Mouse (Mus musculus): Measurements from ENCODE around the gene Ccr3. TPM values are rescaled to one million over a fixed set of nuclear protein-coding genes. Genes with fewer than 3 reads are reported as not detected.
"Not testable (repeated sequence)": the region's sequence is repeated elsewhere in the genome, so short reads cannot be mapped to it uniquely, and the experiment has no call there.

The Ccr3 gene
- 1 to 10 TPM; 2.2 to 3.2 TPM for polyA plus RNA-seq (2017; shearing (Covaris generic))

DNA sequence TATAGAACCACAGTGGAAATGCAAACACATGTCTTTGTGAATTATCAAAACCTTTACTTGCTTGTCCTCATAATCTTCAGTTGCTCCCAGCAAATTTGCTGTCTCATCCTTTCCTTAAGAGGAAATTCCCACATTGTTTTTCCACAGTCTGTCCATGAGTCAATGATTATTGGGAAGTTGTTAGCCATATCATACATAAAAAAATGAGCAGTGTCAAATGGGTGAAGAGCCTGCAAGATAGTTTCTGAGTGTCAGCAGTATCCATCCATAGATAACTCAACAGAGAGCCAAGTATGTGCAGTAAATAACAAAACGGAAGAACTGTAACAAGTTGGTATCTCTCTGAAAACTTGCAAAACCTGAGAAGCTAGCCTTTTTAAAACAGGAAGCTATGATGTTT lies at the start of gene Ccr3:
TSS of gene Ccr3 (plus strand) at position 301 of the 400 bp plus-strand sequence.
- ATAC-seq: no peak

DNA sequence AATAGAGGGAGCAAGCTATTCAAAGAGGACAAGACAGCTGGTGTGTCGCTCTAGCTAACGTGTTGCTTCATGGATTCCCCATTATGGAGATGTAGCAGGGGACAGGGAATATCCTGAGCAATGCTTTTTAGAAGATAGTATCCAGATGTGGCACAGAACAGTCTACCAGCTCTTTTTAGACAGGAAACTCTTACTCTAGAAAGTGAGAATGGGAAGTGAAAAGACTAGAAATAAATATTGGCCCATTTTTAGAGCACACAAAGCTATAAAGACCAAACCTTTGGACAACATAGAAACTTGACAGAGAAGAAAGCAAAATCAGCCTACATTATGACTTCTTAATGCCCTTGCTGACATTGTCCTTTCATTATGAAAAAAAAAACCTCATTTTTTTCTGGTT lies 46.1 kb upstream of the Ccr3 start:
- no peak for ATAC-seq

DNA sequence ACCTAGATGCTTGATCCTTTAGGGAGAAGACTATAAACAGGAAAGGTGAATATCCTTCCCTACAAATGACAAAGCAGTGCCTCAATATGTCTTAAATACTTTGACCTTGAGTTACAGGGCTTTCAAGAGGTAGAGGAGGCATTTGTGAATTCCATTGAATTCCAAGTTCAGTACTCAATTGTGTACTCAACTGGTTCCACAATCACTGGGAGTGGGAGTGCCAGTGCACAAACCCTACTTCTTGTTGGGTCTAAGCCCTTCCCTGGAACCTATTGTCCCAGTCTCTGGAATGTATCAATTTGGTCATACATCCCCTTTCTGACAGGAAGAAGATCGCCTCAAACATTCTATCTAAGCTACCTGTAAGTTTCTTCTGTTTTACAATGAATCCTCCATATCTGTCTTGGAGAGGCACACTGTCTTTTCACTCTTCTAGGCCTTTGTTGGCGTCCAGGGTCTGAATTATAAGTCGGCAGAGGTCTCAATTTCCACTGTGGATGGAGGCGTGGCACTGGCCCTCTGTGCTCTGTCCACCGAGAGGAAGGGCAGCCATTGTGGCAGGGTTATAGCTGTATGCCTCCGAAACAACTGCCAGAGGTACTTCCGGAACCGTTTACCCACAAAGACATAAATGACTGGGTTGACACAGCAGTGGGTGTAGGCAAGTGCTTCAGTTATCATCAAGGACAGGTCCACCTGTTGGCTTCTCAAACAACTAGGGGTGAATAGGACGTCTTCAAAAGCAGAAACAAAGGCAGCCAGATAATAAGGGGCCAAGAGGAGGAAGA lies 44.7 kb upstream of the Ccr3 start:
- ATAC-seq: no peak

DNA sequence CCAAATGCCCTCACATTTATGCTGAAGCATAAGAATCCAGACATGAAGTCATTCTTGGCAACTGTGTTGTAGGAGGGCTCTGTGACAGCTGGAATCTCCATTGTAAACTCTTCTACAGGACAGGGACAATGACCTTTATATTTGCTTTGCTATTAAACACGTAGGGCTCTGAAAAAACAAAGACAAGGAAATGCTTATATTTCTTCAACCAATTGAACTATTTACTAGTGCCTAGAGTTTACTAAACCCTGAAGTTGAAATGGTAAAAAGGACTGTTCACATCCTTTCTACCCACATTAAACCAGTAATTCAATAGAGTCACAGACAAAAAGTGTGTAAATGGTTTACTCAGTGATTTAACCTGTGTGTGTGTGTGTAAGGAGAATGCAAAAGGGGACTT lies 43.5 kb upstream of the Ccr3 start, which contains the start of gene Ccr1l1:
TSS of gene Ccr1l1 (minus strand) at position 101 of the 400 bp plus-strand sequence.
- ATAC-seq: no peak

DNA sequence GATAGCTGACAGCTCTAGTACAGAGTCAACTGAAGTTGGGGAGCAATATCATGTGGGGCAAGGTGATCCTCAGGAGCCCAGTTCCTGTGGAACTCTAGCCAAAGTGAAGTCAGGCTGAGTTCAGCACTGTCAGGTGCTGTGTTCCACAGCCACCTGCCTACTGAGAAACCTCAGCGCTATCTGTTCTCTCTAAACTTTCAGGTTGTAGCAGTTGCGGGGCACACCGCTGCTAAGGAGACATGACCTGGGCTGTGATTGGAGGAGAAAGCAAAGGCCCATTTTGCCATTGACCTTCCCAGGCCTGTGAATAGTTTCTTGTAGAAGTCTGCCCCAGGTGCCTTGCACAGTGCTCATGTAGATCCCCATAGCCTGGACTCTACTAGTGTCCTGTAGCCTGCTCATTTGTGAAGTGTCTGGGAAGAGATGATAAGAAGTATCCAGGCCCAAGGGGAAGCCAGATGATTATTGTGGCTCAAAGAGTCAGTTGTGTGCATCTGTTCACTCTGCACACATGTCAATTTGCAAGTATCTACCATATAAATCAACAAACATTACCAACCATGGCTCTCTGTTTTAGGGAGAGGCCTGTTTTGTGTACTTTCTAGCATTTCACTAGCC lies 40.8 kb upstream of the Ccr3 start:
- ATAC-seq: not testable (repeated sequence)

DNA sequence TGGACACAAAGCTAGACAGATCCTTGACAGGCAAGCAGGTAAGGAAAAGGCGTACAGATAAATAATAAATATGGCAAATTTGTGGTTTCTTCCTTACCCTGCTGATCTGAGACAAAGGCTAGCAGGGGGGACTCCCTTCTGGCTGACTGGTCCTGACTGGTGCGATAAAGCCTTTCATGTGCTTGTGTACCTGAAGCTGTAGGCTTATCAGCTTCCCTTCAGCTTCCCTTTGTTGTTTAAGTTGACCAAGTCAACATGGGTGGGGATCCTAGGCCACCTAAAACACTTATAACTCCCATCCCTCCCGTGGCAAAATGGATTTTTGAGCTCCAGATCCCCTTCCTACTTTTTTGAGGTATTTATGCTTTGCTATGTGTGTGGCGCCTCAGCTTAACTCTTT lies 39.9 kb upstream of the Ccr3 start:
- ATAC-seq: no peak

DNA sequence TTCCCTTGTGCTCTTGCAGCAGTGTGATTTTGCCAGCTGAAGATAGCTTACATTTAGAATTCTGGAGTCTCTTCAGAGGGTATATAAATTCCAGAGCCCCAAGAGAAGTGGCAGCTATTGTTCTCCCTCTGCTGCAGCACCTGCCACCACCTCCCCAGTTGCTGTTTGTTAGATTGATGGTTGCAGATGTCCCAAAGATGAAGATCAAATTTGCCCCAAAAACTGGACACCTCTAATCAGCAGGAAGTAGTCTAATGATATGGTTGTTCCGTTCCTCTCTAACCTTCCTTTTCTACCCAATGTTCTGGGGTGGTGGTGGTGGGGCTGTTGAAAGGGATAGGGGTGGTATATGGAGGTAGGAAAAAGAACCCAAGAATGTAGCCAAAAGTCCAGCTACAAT lies 39.1 kb upstream of the Ccr3 start:
- ATAC-seq: no peak

DNA sequence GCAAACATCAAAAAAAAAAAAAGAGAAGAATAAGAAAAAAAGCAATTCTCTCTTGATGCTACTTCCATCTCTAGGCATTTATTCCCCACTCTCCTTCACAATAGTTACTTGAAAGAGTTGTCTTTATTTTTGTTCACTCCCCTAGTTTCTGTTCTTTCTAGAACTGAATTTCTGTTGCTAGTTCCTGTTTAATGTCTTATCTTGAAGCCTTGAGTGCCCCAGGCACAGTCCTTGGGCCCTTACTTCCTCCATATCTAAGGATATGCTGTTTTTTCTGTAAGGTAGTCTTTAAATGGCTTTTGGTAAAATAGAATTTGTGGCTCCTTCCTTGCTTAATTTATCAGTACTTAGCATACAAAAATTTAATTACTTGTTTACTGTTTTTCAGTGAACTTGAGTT lies 36.8 kb upstream of the Ccr3 start:
- ATAC-seq: no peak

DNA sequence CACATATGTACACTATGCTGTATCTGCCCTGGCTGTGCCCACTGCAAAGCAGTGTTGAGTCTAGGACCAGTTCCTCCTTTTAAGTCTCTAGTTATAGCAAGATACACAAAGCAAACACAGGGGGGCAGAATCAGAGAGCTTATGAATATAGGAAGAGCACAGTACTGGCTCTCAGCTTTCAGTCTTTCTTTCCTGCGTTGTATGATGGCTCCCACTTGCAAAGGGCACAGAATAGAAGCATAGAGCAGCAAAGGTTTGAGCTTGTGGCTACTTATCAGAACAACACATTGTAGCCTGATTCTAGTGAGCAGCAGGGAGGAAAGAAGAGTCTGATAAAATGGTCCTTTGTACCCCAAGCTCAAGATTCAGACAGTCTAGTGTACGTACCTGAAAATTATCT lies 35.6 kb upstream of the Ccr3 start:
- ATAC-seq: peak; percentile 83

DNA sequence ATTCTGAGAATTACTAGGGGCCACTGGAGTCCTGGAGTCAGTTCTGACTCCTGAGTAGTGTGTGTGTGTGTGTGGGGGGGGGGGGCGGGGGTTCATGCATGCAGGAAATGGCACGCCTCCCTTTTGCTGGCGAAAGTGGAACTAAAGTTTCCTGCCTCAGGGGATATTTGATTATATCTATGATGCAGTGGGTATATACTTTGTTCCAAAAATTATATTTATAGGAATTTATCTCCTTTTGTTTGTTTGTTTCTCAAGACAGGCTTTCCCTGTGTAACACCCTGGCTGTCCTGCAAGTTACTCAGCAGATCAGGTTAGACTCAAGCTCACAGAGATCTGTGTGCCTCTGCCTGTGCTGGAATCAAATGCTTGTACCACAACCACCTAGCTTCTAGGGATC lies 32.1 kb upstream of the Ccr3 start:
- peak; percentile 84 for ATAC-seq

DNA sequence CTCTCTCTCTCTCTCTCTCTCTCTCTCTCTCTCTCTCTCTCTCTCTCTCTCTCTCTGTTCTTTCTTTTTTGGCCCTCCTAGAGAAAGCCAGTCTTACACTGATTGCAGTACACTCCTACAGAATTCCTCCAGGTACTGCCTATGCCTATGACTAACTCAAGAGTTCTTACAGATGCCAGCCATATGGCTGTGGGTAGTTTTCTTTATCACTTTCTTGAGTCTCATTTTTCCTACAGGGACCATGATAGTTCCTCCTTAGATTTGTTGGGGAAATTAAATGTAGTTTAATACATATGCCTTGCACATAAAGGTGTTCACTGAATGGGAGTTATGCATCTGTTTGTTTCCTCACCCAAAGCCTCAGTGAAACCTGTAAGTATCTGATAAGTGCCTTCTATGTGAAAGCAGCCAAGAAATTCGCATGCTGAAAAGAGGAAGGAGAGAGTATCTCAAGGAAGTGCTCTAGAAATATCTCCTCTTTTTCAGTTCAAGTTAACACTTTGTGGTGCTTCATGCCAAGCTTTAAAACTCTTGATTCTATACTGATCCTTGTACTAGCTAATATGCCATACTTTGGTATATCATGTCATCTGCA lies 30.4 kb upstream of the Ccr3 start:
- no peak for ATAC-seq

DNA sequence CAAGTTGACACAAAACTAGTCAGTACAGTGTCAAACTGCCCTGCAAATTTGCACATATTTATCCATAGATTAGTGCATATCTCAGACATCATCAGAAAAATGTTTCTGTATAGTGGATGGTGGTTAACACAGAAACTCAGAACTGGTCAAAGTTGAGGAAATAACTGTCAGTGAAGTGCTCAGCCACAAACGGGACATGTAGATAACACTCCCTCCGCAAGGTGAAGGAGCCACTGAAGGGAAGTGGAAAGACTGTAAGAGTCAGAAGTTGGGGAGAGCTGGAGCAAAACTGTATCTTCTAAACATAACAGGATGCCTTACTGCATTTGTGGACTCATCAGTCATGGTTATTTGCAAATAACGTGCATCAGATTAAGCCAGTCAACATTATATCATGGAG lies 24.1 kb upstream of the Ccr3 start:
- ATAC-seq: no peak

DNA sequence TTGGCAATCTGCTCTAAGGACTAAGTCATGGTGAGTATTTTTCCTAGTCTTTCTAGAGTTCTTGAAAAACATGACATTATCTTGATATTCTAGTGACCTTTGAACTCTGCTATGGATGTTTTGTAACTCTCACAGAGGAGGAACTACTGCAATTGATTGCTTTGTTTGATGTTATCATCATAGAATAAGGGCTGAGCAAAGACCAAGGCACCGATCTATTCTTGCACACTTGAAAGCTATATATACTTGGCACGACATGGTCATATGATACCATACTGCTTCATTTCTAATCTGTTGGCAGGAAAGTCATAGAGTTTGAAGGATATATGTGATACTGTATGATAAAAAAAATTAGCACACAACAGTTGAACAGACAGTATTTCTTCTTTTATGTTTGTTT lies 22.0 kb upstream of the Ccr3 start:
- ATAC-seq: no peak

DNA sequence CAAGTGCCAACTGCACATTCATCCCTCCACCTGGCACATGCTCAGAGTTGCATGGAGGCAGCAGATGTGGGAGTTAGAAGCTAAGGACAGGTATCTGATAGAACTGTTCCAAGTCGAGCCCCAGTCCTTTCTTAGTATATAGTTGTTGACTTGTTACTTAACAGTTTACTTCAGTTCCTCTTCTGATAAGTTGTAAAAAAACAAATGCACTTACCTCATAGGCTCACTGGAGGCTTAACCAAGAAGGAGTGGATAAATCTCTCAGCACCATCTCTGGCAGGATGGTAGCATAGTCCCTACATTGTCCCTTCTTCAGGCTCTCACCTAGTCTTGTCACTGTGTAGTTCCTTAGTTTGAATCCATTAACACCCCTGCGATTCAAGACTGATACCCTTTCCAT lies 9.1 kb upstream of the Ccr3 start:
- ATAC-seq: no peak

DNA sequence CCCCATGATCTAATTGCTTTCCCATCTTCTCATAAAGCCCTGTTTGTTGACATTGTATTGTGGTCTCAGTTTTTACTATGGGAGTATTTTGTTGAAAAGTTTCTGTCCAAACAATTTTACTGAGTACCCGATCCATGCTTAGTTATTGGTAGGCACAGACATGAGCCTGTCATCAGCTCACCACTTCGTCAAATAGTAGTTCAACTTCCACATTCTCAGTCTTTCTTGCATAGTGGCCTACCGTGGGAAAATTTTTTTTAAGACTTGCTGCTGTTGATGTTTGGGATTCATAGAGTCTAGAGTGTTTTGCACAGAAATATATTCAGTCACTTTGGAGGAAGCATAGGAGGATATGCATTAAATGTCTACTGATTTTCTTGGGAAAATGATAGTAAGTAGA lies 8.5 kb upstream of the Ccr3 start:
- ATAC-seq: no peak

DNA sequence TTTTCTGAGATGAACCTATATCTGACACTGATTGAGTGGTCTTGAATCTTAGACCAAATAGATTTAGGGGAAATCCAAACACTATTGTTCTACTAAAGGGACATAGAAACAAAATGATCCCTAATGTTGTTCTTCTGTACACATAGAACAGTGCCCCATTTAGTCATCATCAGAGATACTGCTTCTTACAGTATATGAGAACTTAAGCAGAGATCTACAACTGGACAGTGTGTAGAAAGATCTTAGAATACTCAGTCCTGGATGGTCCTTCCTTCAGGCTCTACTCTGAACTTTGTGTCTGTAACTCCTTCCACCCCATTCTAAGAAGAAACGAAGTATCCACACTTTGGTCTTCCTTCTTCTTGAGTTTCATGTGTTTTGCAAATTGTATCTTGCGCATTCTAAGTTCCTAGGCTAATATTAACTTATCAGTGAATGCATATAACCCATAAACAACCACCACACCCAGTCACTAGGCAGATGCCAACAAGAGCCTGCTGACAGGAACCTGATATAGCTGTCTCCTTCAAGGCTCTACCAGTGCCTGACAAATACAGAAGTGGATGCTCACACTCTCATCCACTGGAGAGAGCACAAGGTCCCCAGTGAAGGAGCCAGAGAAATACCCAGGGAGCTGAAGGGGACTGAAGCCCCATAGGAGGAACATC lies 6.7 kb upstream of the Ccr3 start:
- ATAC-seq: no peak

DNA sequence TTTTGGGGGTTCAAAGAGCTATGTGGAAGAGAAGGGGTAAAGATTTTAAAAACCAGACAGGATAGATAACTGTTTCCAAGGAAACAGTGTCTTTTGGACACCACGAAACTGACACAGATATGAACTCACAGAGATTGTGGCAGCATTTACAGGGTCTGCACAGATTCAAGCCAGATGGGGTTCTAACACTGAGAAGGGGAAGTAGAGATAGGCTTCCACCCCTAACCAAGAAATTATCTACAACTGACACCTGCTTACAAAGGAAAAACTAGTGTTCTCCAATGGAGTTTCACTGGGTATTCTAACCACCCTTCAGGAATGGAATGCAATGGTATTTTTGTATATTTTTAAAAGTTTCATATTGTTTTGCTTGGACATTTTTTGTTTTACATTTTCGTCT lies 5.7 kb upstream of the Ccr3 start:
- no peak for ATAC-seq

DNA sequence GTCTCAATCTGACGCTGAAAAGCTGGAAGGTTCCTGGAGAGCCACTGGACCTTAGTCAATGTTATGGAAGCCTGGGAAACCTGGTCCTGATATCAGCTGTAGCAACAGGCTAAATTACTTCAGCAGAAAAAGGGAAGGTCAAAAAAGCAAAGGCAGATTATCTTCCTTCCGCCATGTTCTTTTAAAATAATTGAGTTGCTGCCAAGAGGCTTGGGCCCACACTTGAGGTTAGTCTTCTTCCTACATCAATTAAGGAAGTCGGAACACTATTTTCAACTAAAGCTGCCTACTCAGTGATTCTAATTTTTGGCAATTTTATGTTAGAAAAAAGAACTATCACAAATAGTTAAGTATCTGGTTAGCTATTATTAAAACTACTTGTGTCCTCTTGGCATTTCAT lies 1.9 kb upstream of the Ccr3 start:
- ATAC-seq: no peak

DNA sequence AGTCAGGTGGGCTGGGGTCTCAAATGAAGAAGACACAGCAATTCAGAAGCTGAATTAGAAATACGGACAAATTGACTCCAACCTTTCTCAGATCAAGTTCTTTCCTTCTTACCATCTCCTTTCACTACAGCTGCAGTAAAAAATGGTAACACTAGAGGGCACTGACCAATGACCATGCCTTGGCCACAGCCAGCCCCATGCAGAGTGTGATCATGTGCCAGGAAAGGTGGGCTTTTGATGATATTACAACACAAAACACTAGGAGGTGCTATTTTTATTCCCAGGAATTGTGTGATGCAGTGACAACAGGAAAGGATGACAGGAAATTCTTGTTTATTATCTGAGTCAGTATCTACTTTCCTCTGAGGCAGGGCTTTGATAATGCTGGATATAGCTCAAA lies 11.6 kb downstream of the Ccr3 start:
- ATAC-seq: peak; percentile 47

DNA sequence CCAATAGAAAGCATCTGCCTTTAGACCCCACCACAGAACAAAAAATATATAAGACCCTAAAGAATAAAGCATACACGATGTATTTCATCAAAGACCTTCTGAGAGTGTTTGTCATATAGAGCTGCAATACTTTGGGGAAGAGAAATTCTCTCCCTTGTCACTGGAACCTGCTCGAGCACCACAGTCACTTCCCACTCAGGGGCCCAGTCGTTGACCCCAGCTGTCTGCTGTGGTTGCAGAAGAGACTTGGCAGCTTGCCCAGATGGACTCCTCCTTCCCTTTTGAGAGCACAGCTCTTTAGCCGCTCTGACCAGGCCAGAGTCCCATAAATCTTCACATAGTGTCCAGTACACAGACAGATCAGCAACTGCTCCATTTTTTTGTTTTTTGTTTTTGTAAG lies 15.9 kb downstream of the Ccr3 start:
- ATAC-seq: no peak

DNA sequence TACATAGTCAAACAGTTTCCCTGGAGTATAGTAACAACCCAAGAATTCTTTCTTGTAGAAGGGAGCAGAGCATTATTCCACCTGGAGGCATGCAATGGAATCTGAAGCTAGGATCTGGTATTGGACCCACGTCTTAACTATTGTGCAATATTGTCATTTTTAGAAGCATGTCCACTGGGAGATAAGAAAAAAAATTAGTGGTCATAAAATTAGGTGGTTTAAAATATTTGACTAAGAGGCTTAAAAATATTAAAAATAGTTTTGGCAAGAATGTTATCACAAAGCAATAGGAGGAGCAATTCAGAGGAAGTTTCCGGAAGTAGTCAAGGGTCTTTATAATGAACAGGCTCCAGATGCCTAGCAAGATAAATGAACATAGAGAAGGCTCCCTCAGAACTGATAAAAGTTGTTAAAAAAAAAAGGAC lies 16.4 kb downstream of the Ccr3 start:
- no peak for ATAC-seq

DNA sequence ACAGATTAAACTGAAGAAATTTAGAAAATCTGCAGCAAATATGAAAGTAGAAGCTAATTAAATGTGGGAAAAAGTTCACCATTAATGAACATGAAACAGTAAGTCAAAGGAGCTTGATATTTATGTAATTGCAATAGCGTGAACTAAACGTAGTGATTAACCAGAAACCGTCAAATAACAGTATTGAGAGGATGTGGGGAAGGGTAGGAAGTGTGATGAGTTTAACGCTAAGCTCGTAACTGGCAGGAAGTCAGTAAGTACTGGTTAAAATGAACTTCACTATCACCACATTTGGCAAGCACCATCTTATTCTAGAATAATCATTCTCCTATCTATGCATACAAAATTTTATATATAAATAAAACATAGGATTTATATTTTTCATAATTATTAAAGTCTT lies 17.2 kb downstream of the Ccr3 start:
- peak; percentile 98 for ATAC-seq

DNA sequence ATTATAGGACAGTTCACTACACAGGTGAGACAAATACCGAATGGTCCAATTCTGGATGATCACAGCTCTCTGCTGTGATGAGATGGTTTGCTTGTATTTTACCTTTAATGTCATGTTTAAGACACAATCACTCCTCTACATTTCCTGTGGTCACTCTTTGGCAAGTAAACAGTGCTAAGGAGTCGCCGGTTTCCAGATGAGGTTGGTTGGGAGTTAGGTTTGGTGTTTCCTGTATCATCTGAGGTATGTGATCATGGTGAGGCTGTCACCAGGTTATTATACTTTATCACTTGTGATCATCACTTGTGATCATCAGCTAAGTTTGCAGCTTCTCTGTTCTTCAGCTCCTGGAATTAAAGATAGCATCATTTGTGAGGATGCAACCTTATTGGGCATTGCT lies 19.2 kb downstream of the Ccr3 start:
- no peak for ATAC-seq

DNA sequence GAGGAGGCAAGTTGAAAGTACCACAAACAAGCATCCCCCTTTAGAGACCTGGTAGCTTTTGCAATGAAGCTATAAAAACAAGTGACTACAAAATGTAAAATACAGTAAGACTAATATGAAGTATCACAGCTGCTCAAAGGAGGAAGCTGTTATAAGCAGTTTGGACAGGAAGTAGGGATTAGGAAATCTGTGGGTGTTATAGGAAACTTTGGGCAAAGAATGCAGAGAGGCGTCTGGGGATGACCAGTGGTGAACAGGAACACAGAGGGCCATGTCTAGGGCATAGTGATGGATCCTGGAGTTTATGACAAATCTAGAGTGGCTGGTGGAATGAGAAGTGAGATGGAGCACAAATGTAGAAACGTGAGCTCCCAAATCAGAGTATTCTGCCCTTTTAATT lies 31.8 kb downstream of the Ccr3 start:
- no peak for ATAC-seq
